Mouse (Mus musculus): ENCODE measurements around the gene Ryk.

- TF ChIP-seq CTCF (IDR thresholded peaks at IDR 0.05; ENCODE audit: low read depth) (no peak), EP300 (IDR thresholded peaks at IDR 0.05; ENCODE audit: low read depth) (no peak)
Measured at GRCm38 (mm10) chr9:102924627-102925316, 90.1 kb downstream of the Ryk start.

All from liver, embryonic 14.5 days (tissue).